Mouse (Mus musculus) macrophage (primary cell): ENCODE data around the gene D430041D05Rik. TPM values are rescaled to one million over a fixed set of nuclear protein-coding genes. Genes with fewer than 3 reads are reported as not detected.
"Not testable (repeated sequence)": the region's sequence is repeated elsewhere in the genome, so short reads cannot be mapped to it uniquely, and the experiment has no call there.

Source experiments
- H3K27ac ChIP-seq: fragments of 350-480 bp; formaldehyde crosslinking; 2 replicates; pipeline ENCODE4 v1.9.0; 2021
- H3K36me3 ChIP-seq: fragments of 350-480 bp; formaldehyde crosslinking; 2 replicates; pipeline ENCODE4 v1.9.0; 2021; ENCODE audit errors: inconsistent target
- H3K4me3 ChIP-seq: fragments of 350-480 bp; formaldehyde crosslinking; 2 replicates; pipeline ENCODE4 v1.9.0; 2021; ENCODE audit errors: inconsistent target
- H3K79me2 ChIP-seq: fragments of 350-480 bp; formaldehyde crosslinking; 2 replicates; pipeline ENCODE4 v1.9.0; 2021; ENCODE audit errors: inconsistent target
- WGBS: methylation state at CpG from one replicate; pipeline ENCODE4 v1.1.7; 2026; ENCODE audit warnings: inconsistent platforms; ENCODE audit not compliant: missing documents; 5-methylcytosine and 5-hydroxymethylcytosine counted together
- polyA plus RNA-seq: library from polyadenylated mRNA; stranded (reverse); fragments of 250-400 nt; gene quantifications from 3 replicates; pipeline ENCODE4 v1.2.4, GENCODE M21; 2018; ENCODE audit warnings: inconsistent platforms

Gene D430041D05Rik
- polyA plus RNA-seq, 1 experiment from 2014 or later, result not detected

GRCm38 (mm10) chr2:104114898-104115297, 295.9 kb downstream of the D430041D05Rik start:
- Histone ChIP-seq H3K36me3 (no peaks in the 10 kb centered on the region), H3K79me2 (no peaks in the 10 kb centered on the region), H3K27ac (no peak overlapping the region), H3K4me3 (no peak overlapping the region)
- 90% methylated on average over 2 of the region's 3 CpGs for WGBS

- H3K27ac ChIP-seq, H3K36me3 ChIP-seq: not testable (repeated sequence)
Observed at GRCm38 (mm10) chr2:104113563-104113962, 297.2 kb downstream of the D430041D05Rik start.

GRCm38 (mm10) chr2:104111170-104111797, 299.5 kb downstream of the D430041D05Rik start:
- not testable (repeated sequence) for H3K36me3 ChIP-seq, H3K27ac ChIP-seq, H3K4me3 ChIP-seq, H3K79me2 ChIP-seq
- no CpG with 5 or more reads among the region's 1 CpGs for WGBS

More at GRCm38 (mm10) chr2:104113563-104113962, 297.2 kb downstream of the D430041D05Rik start:
- not testable (repeated sequence) for H3K79me2 ChIP-seq, H3K4me3 ChIP-seq

GRCm38 (mm10) chr2:104110031-104110430, 300.8 kb downstream of the D430041D05Rik start:
- Histone ChIP-seq H3K4me3 (no peak overlapping the region), H3K79me2 (no peaks in the 10 kb centered on the region), H3K36me3 (no peaks in the 10 kb centered on the region), H3K27ac (peak overlapping the region; percentile 55)
- 69% methylated on average over 4 of the region's 4 CpGs for WGBS

GRCm38 (mm10) chr2:104109528-104109927, 301.3 kb downstream of the D430041D05Rik start:
- 88% methylated on average over 2 of the region's 2 CpGs for WGBS
- Histone ChIP-seq H3K79me2 (no peaks in the 10 kb centered on the region), H3K27ac (peak overlapping the region; percentile 55), H3K36me3 (no peaks in the 10 kb centered on the region), H3K4me3 (no peak overlapping the region)

GRCm38 (mm10) chr2:104109021-104109420, 301.8 kb downstream of the D430041D05Rik start:
- 100% methylated on average over 2 of the region's 2 CpGs for WGBS
- not testable (repeated sequence) for H3K79me2 ChIP-seq, H3K27ac ChIP-seq, H3K36me3 ChIP-seq, H3K4me3 ChIP-seq

GRCm38 (mm10) chr2:104104800-104105199, 306.0 kb downstream of the D430041D05Rik start:
- Histone ChIP-seq H3K36me3 (no peaks in the 10 kb centered on the region), H3K27ac (no peak overlapping the region), H3K79me2 (no peaks in the 10 kb centered on the region), H3K4me3 (no peak overlapping the region)
- 87% methylated on average over 6 of the region's 6 CpGs for WGBS

- Histone ChIP-seq H3K27ac (no peak overlapping the region), H3K4me3 (no peak overlapping the region), H3K36me3 (no peaks in the 10 kb centered on the region), H3K79me2 (no peaks in the 10 kb centered on the region)
- 80% methylated on average over 1 of the region's 1 CpGs for WGBS
Observed at GRCm38 (mm10) chr2:104099946-104100345, 310.9 kb downstream of the D430041D05Rik start.

- Histone ChIP-seq H3K36me3 (no peaks in the 10 kb centered on the region), H3K27ac (no peak overlapping the region), H3K4me3 (no peak overlapping the region), H3K79me2 (no peaks in the 10 kb centered on the region)
- 100% methylated on average over 2 of the region's 2 CpGs for WGBS
Observed at GRCm38 (mm10) chr2:104099231-104099585, 311.6 kb downstream of the D430041D05Rik start.

- no peak overlapping the region for H3K4me3 ChIP-seq
- H3K27ac ChIP-seq, result no peak overlapping the region
- H3K79me2 ChIP-seq, result no peaks in the 10 kb centered on the region
- WGBS, result 39% methylated on average over 3 of the region's 3 CpGs
- H3K36me3 ChIP-seq, result no peaks in the 10 kb centered on the region
Observed at GRCm38 (mm10) chr2:104098529-104099230, 312.1 kb downstream of the D430041D05Rik start.

- H3K36me3 ChIP-seq, H3K27ac ChIP-seq, H3K4me3 ChIP-seq, H3K79me2 ChIP-seq: not testable (repeated sequence)
- 96% methylated on average over 4 of the region's 4 CpGs for WGBS
Observed at GRCm38 (mm10) chr2:104097396-104097795, 313.4 kb downstream of the D430041D05Rik start.

- 100% methylated on average over 1 of the region's 1 CpGs for WGBS
- H3K36me3 ChIP-seq, H3K27ac ChIP-seq, H3K79me2 ChIP-seq, H3K4me3 ChIP-seq: not testable (repeated sequence)
Observed at GRCm38 (mm10) chr2:104096796-104097195, 314.0 kb downstream of the D430041D05Rik start.

GRCm38 (mm10) chr2:104096256-104096655, 314.6 kb downstream of the D430041D05Rik start:
- Histone ChIP-seq H3K36me3 (no peaks in the 10 kb centered on the region), H3K4me3 (peak overlapping the region; percentile 39), H3K79me2 (no peaks in the 10 kb centered on the region), H3K27ac (no peak overlapping the region)
- 65% methylated on average over 10 of the region's 10 CpGs for WGBS

GRCm38 (mm10) chr2:104095741-104096213, 315.0 kb downstream of the D430041D05Rik start, which contains the start of gene Cd59a:
Gene Cd59a, plus strand, starts transcription at chr2:104095801.
- H3K27ac ChIP-seq, result no peak within 1 kb of the TSS
- 18% methylated on average over 13 of the region's 15 CpGs for WGBS

GRCm38 (mm10) chr2:104093305-104093704, 317.5 kb downstream of the D430041D05Rik start:
- H3K36me3 ChIP-seq, result no peaks in the 10 kb centered on the region
- no peak overlapping the region for H3K4me3 ChIP-seq
- no peak overlapping the region for H3K27ac ChIP-seq
- H3K79me2 ChIP-seq, result no peaks in the 10 kb centered on the region
- WGBS, result 92% methylated on average over 2 of the region's 2 CpGs

More at GRCm38 (mm10) chr2:104095741-104096213, 315.0 kb downstream of the D430041D05Rik start, which contains the start of gene Cd59a:
- no peaks in the 10 kb centered on the region for H3K79me2 ChIP-seq
- H3K4me3 ChIP-seq, result peak within 1 kb of the TSS; percentile 39
- no peaks in the 10 kb centered on the region for H3K36me3 ChIP-seq
